ENCODE assay signal across 25 mouse cellular contexts in genomic region chr11:33509401-33509800, GRCm38 (mm10).
"Had no signal": no experiment of that assay in that cellular context is flagged by ENCODE, and none has a peak within 500 bp of the region (broad histone marks: within the 10 kb centered on the region; RNA-seq: fewer than 3 reads in every experiment).

No protein-coding gene starts in this region.

- H3K27ac ChIP-seq: gastrocnemius, adult 2 months; heart, embryonic 10.5 days; hindbrain, embryonic 10.5 days; hindbrain, embryonic 12.5 days; hindbrain, embryonic 14.5 days; intestine, embryonic 15.5 days; layer of hippocampus, adult 2 months; left cerebral cortex, adult 2 months; limb, embryonic 13.5 days; limb, embryonic 15.5 days; liver, embryonic 12.5 days; liver, embryonic 14.5 days had no signal

- DNase-seq: gastrocnemius, adult 2 months; gastrocnemius, postnatal 10 days; gastrocnemius, postnatal 25 days; heart, postnatal 10 days; heart, postnatal 4 days; kidney, adult 18-20 months; kidney, adult 8-10 months; kidney, postnatal 10 days; kidney, postnatal 25 days; kidney, postnatal 4 days had no signal

- H3K9me3 ChIP-seq: heart, embryonic 10.5 days; heart, embryonic 12.5 days; hindbrain, embryonic 12.5 days; intestine, embryonic 15.5 days; limb, embryonic 13.5 days; limb, embryonic 15.5 days; liver, embryonic 12.5 days had no signal

- H3K27me3 ChIP-seq: heart, embryonic 12.5 days; hindbrain, embryonic 12.5 days; intestine, embryonic 15.5 days; limb, embryonic 13.5 days; limb, embryonic 15.5 days; liver, embryonic 12.5 days had no signal

- H3K9ac ChIP-seq: heart, embryonic 12.5 days; hindbrain, embryonic 12.5 days; hindbrain, embryonic 14.5 days; intestine, embryonic 15.5 days; limb, embryonic 13.5 days; limb, embryonic 15.5 days; liver, embryonic 12.5 days; liver, embryonic 14.5 days had no signal

- H3K4me3 ChIP-seq: gastrocnemius, adult 2 months; heart, embryonic 10.5 days; heart, embryonic 12.5 days; hindbrain, embryonic 10.5 days; hindbrain, embryonic 12.5 days; intestine, embryonic 15.5 days; layer of hippocampus, adult 2 months; left cerebral cortex, adult 2 months; limb, embryonic 13.5 days; limb, embryonic 15.5 days; liver, embryonic 12.5 days had no signal

- ATAC-seq: hindbrain, embryonic 16.5 days; inflammation-experienced regulatory T-cells, adult 6 months; intestine, embryonic 15.5 days; intestine, postnatal 0 days; liver, embryonic 12.5 days had no signal

- H3K4me2 ChIP-seq: heart, embryonic 12.5 days; hindbrain, embryonic 12.5 days; hindbrain, embryonic 14.5 days; intestine, embryonic 15.5 days; limb, embryonic 13.5 days; limb, embryonic 15.5 days; liver, embryonic 12.5 days had no signal

- H3K4me1 ChIP-seq: intestine, embryonic 15.5 days; limb, embryonic 13.5 days had no signal

- H3K36me3 ChIP-seq: heart, embryonic 10.5 days; heart, embryonic 12.5 days; hindbrain, embryonic 10.5 days; hindbrain, embryonic 12.5 days; intestine, embryonic 15.5 days; limb, embryonic 13.5 days; limb, embryonic 15.5 days; liver, embryonic 12.5 days had no signal
